ENCODE assay signal across 20 mouse cellular contexts in the genomic region with DNA sequence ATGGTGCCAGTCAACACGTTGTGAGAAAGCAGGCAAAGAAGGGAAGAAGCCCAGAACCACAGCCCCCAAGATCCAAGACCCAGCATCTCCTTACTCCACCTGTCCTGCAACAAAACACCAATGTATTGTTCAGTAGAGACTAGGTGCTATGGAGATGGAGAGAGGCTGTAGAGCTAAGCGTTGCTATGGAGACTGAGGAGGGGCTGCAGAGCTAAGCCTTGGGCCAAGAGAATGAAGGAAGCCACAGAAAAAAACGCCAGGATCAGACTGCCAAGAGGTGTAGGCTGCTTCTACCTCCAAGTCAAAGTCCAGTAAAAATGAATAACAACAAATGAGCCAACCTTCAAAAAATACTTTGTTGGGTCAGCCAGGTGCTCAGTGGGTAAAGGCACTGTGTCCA. TPM values are rescaled to one million over a fixed set of nuclear protein-coding genes. Genes with fewer than 3 reads are reported as not detected.
DNase-seq lines count a peak whose midpoint lies in the region; ATAC-seq and TF ChIP-seq lines count a peak whose summit lies in the region.
"Not testable (repeated sequence)": the region's sequence is repeated elsewhere in the genome, so short reads cannot be mapped to it uniquely, and the experiment has no call there.
"Had no signal": no experiment of that assay in that cellular context is flagged by ENCODE, and none has a peak within 500 bp of the region (broad histone marks: within the 10 kb centered on the region; RNA-seq: fewer than 3 reads in every experiment).

No protein-coding gene starts in this region.

- H3K27me3 ChIP-seq in forebrain, embryonic 11.5 days (ENCODE audit: control insufficient read depth, insufficient read depth, low read length); hindbrain, postnatal 0 days (ENCODE audit: insufficient read depth, low read length); liver, adult 2 months (ENCODE audit: control insufficient read depth, insufficient read depth, low read length); midbrain, postnatal 0 days (ENCODE audit: insufficient read depth, low read length): not testable (repeated sequence)

- not testable (repeated sequence) for H3K4me3 ChIP-seq in forebrain, embryonic 11.5 days (ENCODE audit: low read depth, low read length); hindbrain, postnatal 0 days (ENCODE audit: low read length); liver, adult 2 months (ENCODE audit: insufficient read depth, low read depth, low read length); midbrain, postnatal 0 days (ENCODE audit: low read depth, low read length)

- not testable (repeated sequence) for H3K4me1 ChIP-seq in forebrain, embryonic 11.5 days (replicated peaks; ENCODE audit: control insufficient read depth, insufficient read depth, low read length); hindbrain, postnatal 0 days (ENCODE audit: insufficient read depth, low read length); liver, adult 2 months (ENCODE audit: control insufficient read depth, insufficient read depth, low read length); midbrain, postnatal 0 days (ENCODE audit: insufficient read depth, low read length)

- not testable (repeated sequence) for H3K9me3 ChIP-seq in forebrain, embryonic 11.5 days (ENCODE audit: control insufficient read depth, low read length); hindbrain, postnatal 0 days (ENCODE audit: low read length); midbrain, postnatal 0 days (ENCODE audit: low read length)

- H3K9ac ChIP-seq in forebrain, embryonic 11.5 days (ENCODE audit: low read length); hindbrain, postnatal 0 days (replicated peaks; ENCODE audit: low read length); liver, adult 2 months (ENCODE audit: low read depth, low read length); midbrain, postnatal 0 days (replicated peaks; ENCODE audit: low read length, poor library complexity, severe bottlenecking): not testable (repeated sequence)

- 14% methylated on average over 3 of the region's 3 CpGs for WGBS in forebrain, embryonic 11.5 days
- WGBS in hindbrain, postnatal 0 days, result 27% methylated on average over 3 of the region's 3 CpGs
- WGBS in liver, adult 2 months, result 39% methylated on average over 3 of the region's 3 CpGs
- 21% methylated on average over 3 of the region's 3 CpGs for whole genome bisulfite sequencing in midbrain, postnatal 0 days

- not testable (repeated sequence) for TF ChIP-seq POLR2A in liver, adult 2 months (IDR thresholded peaks at IDR 0.05; ENCODE audit: extremely low read depth, insufficient read depth, low read length)

- ATAC-seq in forebrain, embryonic 11.5 days (replicated peaks; ENCODE audit: low FRiP score); hindbrain, postnatal 0 days; midbrain, postnatal 0 days (ENCODE audit: low FRiP score): not testable (repeated sequence)

- DNase-seq in R1 (ENCODE audit: low read depth, low spot score), result peak; percentile 74
- peak; percentile 28 for DNase-seq in forebrain, embryonic 11.5 days (ENCODE audit: low spot score)
- peak; percentile 15 for DNase-seq in hindbrain, postnatal 0 days (ENCODE audit: low spot score)
- DNase-seq in liver, adult 2 months (ENCODE audit: extremely low read depth, low read depth, low spot score), result peak; percentile 23
- peak; percentile 21 for DNase-seq in midbrain, postnatal 0 days (ENCODE audit: low spot score)

- H3K79me2 ChIP-seq in liver, adult 2 months (ENCODE audit: control insufficient read depth, insufficient read depth, low read length), result not testable (repeated sequence)

- H3K27ac ChIP-seq in forebrain, embryonic 11.5 days (ENCODE audit: low read depth, low read length); hindbrain, postnatal 0 days; liver, adult 2 months (replicated peaks; ENCODE audit: insufficient read depth, low read depth, low read length); midbrain, postnatal 0 days (ENCODE audit: low read depth, low read length): not testable (repeated sequence)

- TF ChIP-seq CTCF in hindbrain, postnatal 0 days (IDR thresholded peaks at IDR 0.05; ENCODE audit: low read depth); liver, adult 2 months (IDR thresholded peaks at IDR 0.05; ENCODE audit: low read depth, low read length); midbrain, postnatal 0 days (IDR thresholded peaks at IDR 0.05): not testable (repeated sequence)

- not testable (repeated sequence) for H3K36me3 ChIP-seq in forebrain, embryonic 11.5 days (ENCODE audit: control insufficient read depth, insufficient read depth, low read length); hindbrain, postnatal 0 days (ENCODE audit: insufficient read depth, low read length); liver, adult 2 months (ENCODE audit: control insufficient read depth, insufficient read depth, low read length); midbrain, postnatal 0 days (ENCODE audit: insufficient read depth, low read length)

- not testable (repeated sequence) for H3K4me2 ChIP-seq in forebrain, embryonic 11.5 days (ENCODE audit: low read depth, low read length, severe bottlenecking); hindbrain, postnatal 0 days (ENCODE audit: low read depth, low read length); midbrain, postnatal 0 days (ENCODE audit: low read depth, low read length, poor library complexity, severe bottlenecking)

RNA-seq across cellular contexts. Expression of a gene that starts 4.9 kb away (rescaled TPM):
- polyA plus RNA-seq in forebrain, embryonic 11.5 days (2014; fragmentation: Nextera tagmentation; extraction: Ambion mirVana), result not detected in 2 replicates
- not detected in 2 replicates for total RNA-seq in hindbrain, postnatal 0 days (2014; rRNA removed)
- polyA plus RNA-seq in hindbrain, postnatal 0 days (2015; fragmentation: Nextera tagmentation; extraction: Ambion mirVana), result not detected in 2 replicates
- 0.18 and 0.47 TPM in 2 replicates for total RNA-seq in liver, adult 2 months (2014; rRNA removed)
- polyA plus RNA-seq in liver, adult 2 months (2012; rRNA removed), result 0.10 and 0.11 TPM in 2 replicates
- not detected in 2 replicates for total RNA-seq in midbrain, postnatal 0 days (2014; rRNA removed)
- polyA plus RNA-seq in midbrain, postnatal 0 days (2015; fragmentation: Nextera tagmentation; extraction: Ambion mirVana), result not detected in 2 replicates
- polyA plus RNA-seq: C2C12; cerebellum, adult 2 months; cortical plate, adult 2 months; embryonic facial prominence, embryonic 10.5 days; embryonic facial prominence, embryonic 12.5 days; embryonic facial prominence, embryonic 14.5 days; forebrain, embryonic 12.5 days; forebrain, embryonic 14.5 days; forebrain, embryonic 16.5 days; G1E had no signal

RNA-seq across cellular contexts. Expression of a gene that starts 12.7 kb away (rescaled TPM):
- polyA plus RNA-seq in forebrain, embryonic 11.5 days (2014; fragmentation: Nextera tagmentation; extraction: Ambion mirVana), result not detected in 2 replicates
- total RNA-seq in hindbrain, postnatal 0 days (2014; rRNA removed), result not detected in 2 replicates
- not detected in 2 replicates for polyA plus RNA-seq in hindbrain, postnatal 0 days (2015; fragmentation: Nextera tagmentation; extraction: Ambion mirVana)
- not detected in 2 replicates for total RNA-seq in liver, adult 2 months (2014; rRNA removed)
- polyA plus RNA-seq in liver, adult 2 months (2012; rRNA removed), result not detected in 2 replicates
- not detected in 2 replicates for total RNA-seq in midbrain, postnatal 0 days (2014; rRNA removed)
- polyA plus RNA-seq in midbrain, postnatal 0 days (2015; fragmentation: Nextera tagmentation; extraction: Ambion mirVana), result not detected in 2 replicates
- total RNA-seq: adrenal gland, postnatal 14 days; adrenal gland, postnatal 36 days had no signal
- polyA plus RNA-seq: activated CD4-positive, CD25-positive, alpha-beta regulatory T cell, adult 4 months; C2C12; cerebellum, adult 2 months; cortical plate, adult 2 months; embryonic facial prominence, embryonic 10.5 days; embryonic facial prominence, embryonic 12.5 days; embryonic facial prominence, embryonic 14.5 days; forebrain, embryonic 12.5 days; forebrain, embryonic 14.5 days; forebrain, embryonic 16.5 days; frontal cortex, adult 2 months; G1E; Patski had no signal

RNA-seq across cellular contexts. Expression of a gene that starts 51.8 kb away (rescaled TPM):
- not detected in 2 replicates for polyA plus RNA-seq in forebrain, embryonic 11.5 days (2014; fragmentation: Nextera tagmentation; extraction: Ambion mirVana)
- not detected in 2 replicates for total RNA-seq in hindbrain, postnatal 0 days (2014; rRNA removed)
- 0.28 and 0.35 TPM in 2 replicates for polyA plus RNA-seq in hindbrain, postnatal 0 days (2015; fragmentation: Nextera tagmentation; extraction: Ambion mirVana)
- not detected in 2 replicates for total RNA-seq in liver, adult 2 months (2014; rRNA removed)
- not detected in 2 replicates for polyA plus RNA-seq in liver, adult 2 months (2012; rRNA removed)
- not detected in 2 replicates for total RNA-seq in midbrain, postnatal 0 days (2014; rRNA removed)
- polyA plus RNA-seq in midbrain, postnatal 0 days (2015; fragmentation: Nextera tagmentation; extraction: Ambion mirVana), result not detected in 2 replicates
- total RNA-seq: adrenal gland, postnatal 14 days; adrenal gland, postnatal 36 days; G1E had no signal
- polyA plus RNA-seq: C2C12; cerebellum, adult 2 months; cortical plate, adult 2 months; embryonic facial prominence, embryonic 10.5 days; embryonic facial prominence, embryonic 12.5 days; embryonic facial prominence, embryonic 14.5 days; forebrain, embryonic 12.5 days; forebrain, embryonic 14.5 days; forebrain, embryonic 16.5 days; frontal cortex, adult 2 months; G1E; Patski had no signal

RNA-seq across cellular contexts. Expression of a gene that starts 58.4 kb away (rescaled TPM):
- polyA plus RNA-seq in forebrain, embryonic 11.5 days (2014; fragmentation: Nextera tagmentation; extraction: Ambion mirVana), result not detected in 2 replicates
- total RNA-seq in hindbrain, postnatal 0 days (2014; rRNA removed), result not detected in 2 replicates
- not detected in 2 replicates for polyA plus RNA-seq in hindbrain, postnatal 0 days (2015; fragmentation: Nextera tagmentation; extraction: Ambion mirVana)
- 0.13 TPM in 1 of 2 replicates, not detected in the other for total RNA-seq in liver, adult 2 months (2014; rRNA removed)
- 0.06 TPM in 1 of 2 replicates, not detected in the other for polyA plus RNA-seq in liver, adult 2 months (2012; rRNA removed)
- 0.19 TPM in 1 of 2 replicates, not detected in the other for total RNA-seq in midbrain, postnatal 0 days (2014; rRNA removed)
- 0.12 TPM in 1 of 2 replicates, not detected in the other for polyA plus RNA-seq in midbrain, postnatal 0 days (2015; fragmentation: Nextera tagmentation; extraction: Ambion mirVana)
- total RNA-seq: G1E had no signal
- polyA plus RNA-seq: embryonic facial prominence, embryonic 10.5 days; embryonic facial prominence, embryonic 12.5 days; embryonic facial prominence, embryonic 14.5 days; forebrain, embryonic 12.5 days; forebrain, embryonic 14.5 days; G1E had no signal

Comparison
In these comparisons a context has a peak if more than half of its experiments do, and no peak if none do; other contexts are left out.
1. DNase-seq: peak in every context shown above with its lines; median percentile 74 in R1; 28 in forebrain, embryonic 11.5 days; 23 in liver, adult 2 months; 21 in midbrain, postnatal 0 days; 15 in hindbrain, postnatal 0 days.